Mouse (Mus musculus) left cerebral cortex, postnatal 10 days (tissue): ENCODE measurements around the gene Kri1. TPM values are rescaled to one million over a fixed set of nuclear protein-coding genes. Genes with fewer than 3 reads are reported as not detected.
"Not testable (repeated sequence)": the region's sequence is repeated elsewhere in the genome, so short reads cannot be mapped to it uniquely, and the experiment has no call there.

ENCODE experiments used
- DNase-seq, 2 experiments: peaks; one replicate each; pipeline ENCODE4 v3.0.0; 2021 to 2022; ENCODE audit warnings: low spot score in 2 of 2, mixed read lengths in 1 of 2; ENCODE audit errors: extremely low spot score in 1 of 2
- intact Hi-C: fragments of 180-260 bp; cut with DNase I; formaldehyde crosslinking; loops from one replicate; pipeline ENCODE4 v1.15.1; 2025
- total RNA-seq, 2 experiments: library from RNA; stranded (reverse); gene quantifications; 2 replicates each; pipeline ENCODE4 v1.2.3; 2021

Gene Kri1
- 10 to 100 TPM; 34.4 to 39.4 TPM for total RNA-seq

DNA sequence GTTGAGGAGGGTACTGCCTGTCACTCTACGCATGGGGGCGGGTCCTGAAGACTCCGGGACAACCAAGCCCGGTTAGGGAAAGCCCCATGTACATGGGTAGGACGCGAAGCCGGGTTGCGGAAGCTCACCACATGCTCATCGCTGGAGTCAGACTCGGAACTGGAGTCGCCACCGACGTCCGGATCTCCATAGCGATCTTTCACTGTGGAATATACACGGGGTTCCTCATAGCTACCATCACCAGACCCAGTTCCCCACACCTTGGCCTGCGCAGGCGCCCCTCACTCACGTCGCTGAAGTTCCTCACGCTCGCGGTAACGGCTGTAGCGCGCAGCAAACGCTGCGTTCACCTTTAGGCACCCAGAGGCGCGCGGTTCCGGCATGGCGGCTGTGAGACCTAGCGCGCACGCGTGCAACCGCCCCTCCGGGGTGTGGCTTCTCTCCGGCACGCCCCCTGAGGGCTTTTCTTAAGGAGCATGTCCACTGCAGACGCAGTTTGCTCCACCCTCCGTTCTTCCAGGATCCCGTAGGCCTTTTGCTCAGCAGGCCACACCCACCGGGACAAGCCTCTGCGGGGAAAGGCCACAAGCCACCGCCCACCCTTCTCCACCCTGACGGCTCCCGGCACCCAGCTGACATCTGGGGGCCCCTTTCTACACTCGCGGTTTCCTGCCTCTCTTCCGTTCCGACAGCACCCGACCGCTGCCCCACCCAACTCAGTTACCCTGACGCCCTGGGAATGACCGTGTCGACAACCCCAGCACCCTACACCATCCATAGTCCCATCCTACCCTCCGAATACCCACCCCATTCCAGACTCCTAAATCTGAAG, at the start of gene Kri1:
Gene Kri1, minus strand, starts transcription at position 399 of the 832 bp plus-strand sequence.
- peak; percentile 96 to 99 for DNase-seq
- intact Hi-C loops, result no loop called here

DNA sequence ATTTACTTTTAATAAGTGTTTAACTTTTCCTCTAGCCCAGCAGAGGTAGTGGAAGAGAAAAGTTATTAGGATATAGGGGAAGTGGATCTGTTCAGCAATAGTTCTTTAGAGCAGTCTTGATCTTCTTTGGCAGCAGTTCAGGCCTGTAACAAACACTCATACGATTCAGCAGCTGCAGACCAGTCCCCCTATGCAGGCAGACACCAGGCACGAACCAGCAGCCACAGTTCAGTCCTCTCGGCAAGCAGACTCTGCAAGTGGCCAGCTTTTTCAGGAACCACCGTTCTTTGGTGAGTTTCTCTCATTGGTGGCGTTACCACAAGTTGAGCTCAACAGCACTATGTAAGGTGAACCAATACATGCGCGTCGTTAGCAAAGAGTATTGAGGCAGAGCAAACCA, 48.7 kb upstream of the Kri1 start:
- intact Hi-C loops, result no loop called here
- no peak for DNase-seq

DNA sequence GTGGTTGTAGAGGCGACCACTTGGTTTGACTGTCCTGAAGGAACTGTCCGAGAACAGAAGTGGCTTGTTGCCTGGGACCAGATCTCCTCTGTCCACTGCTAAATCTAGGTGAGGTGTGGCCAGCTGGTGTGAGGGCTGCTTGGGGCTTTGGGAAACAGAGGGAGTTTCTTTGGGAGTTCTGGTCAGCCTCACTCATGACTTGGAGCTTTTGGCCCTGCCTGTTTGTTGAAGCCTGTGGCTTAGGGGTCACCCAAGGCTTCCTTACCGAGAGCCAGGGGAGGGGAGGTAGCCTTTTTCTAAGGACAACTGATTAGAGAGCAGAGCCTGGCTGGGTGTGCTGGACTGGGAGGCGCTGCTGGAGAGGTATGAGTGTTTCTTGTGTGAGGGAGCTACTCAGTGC, 47.6 kb upstream of the Kri1 start:
- DNase-seq, result no peak
- intact Hi-C loops, result no loop called here

DNA sequence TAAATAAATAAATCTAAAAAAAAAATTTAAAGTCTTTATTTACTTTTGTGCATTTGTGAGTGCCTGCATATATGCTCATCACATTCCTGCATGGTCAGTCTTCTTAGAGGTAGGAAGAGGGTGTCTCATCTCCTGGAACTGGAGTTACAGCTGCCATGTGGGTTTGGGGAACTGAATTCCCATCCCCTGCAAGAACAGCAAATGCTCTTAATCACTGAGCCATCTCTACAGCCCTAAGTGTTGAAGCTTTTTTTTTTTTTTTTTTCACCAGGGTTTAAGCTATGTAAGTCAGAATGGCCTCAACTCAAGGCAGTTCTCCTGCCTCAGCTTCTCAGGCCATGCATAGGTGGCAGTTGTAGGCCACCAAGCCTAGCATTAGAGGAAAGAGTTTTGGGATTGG, 47.0 kb upstream of the Kri1 start:
- intact Hi-C loops, result no loop called here
- no peak for DNase-seq

DNA sequence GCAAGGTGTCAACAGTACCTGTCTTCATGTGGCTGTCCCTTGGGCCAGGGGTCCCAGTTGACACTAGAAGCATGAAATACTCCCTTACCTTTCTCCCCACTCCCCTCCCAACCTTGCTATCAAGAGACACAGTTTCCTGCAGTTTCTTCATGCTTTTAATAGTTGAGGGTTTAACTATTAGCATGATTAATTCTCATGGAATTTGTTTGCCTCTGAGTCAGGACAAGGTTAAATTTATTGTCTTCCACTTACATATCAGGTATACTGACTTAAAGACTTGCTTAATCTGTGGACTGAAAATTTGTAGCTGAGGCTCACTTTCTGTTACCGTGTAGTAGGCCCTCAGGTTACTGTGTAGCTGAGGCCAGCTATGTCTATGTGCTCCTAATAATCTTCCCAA, 45.8 kb upstream of the Kri1 start:
- no peak for DNase-seq
- intact Hi-C loops, result no loop called here

DNA sequence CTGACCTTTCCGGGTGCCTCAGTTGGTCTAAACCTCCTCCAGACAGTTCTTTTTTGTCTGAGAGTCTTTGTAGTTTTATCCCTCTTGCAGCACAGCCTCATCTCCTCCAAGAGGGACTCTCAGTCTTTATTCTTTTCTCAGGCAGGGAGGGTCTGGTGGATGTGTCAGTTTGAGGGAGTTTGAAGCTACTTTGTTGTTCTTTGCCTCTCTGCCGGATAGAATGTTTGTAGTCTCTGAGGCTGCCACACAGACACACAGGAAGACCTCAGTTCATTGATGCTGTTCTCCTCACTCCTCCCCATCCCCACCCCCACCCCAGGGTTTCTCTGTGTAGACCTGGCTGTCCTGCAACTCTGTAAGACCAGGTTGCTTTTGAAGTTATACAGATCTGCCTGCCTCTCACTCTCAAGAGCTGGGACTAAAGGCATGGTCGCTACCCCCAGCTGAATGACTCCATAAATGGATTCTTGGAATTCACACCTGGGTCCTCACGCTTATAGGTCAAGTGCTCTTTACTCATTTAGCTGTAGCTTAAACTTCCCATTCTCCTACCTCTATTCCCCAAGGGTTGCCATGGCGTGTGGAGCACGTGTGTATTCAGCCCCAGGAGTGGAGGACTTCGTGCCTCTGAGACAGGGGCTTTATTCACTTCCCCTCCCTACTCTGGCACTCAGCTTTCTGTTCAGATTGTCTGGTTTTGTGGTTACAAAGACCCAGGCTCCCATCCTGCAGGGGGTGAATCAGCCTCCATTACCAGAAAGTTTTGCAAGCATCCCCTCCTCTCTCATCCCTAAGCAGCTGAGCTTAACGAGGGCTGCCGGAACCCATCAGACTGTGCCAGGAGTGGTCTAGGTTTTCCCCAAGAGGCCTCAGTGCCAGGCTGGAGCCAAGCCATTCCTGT, 44.6 kb upstream of the Kri1 start:
- DNase-seq, result no peak

DNA sequence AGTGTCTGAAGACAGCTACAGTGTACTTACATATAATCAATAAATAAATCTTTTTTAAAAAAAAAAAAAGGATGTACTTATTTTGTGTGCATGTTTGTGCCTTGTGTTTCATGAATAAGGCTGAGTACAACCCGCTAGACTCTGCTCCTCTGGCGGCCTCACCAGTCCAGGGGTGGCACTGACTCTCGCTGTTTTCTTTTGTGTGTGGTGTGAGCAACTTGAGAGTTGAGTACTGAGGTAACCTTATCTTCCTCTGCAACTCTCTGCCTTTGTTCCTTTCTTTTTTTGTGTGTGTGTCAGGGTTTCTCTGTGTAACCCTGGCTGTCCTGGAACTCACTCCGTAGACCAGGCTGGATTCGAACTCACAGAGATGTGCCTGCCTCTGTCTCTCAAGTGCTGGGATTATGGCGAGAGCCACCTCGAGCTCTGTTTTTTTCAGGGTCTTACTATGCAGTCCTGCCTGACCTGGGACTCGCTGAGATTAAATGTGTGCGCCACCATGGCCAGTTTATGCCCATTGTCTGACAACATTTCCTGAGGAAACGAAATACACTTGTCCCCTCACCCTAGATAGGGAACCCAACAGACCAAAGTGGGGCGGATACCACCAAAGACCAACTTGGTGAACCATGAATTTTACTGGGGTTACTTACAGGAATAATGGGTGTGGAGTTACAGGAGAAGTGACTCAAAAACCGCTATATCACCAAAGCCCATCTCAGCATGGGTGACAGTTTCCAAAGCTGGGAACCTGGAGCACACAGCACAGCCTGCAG, 43.8 kb upstream of the Kri1 start:
- no peak for DNase-seq

More for the DNA sequence above, 44.6 kb upstream of the Kri1 start:
- intact Hi-C loops, result no loop called here

DNA sequence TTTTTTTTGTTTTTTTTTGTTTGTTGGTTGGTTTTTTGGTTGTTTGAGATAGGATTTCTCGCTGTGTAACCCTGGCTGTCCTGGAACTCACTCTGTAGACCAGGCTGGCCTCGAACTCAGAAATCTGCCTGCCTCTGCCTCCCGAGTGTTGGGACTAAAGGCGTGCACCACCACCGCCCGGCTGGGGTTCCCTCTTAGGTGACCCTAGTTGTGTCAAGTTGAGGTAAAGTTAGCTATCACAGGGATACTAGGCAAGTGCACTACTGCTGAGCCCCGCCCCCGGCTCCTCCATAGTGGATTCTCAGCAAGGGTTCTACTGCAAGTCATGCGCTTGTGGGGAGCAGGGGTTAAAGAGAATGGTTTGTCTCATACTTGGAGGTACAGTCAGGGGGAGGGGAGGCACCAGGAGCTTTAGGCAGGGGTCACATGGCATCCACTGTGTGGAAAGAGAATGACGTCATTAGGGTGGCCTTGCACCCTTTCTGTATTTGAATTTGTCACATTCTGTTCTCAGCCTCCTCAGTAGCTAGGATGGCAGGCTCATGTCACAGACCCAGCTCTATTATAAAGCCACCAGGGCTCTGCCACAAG, 42.0 kb upstream of the Kri1 start:
- intact Hi-C loops, result no loop called here
- DNase-seq, result no peak

More for the DNA sequence above, 43.8 kb upstream of the Kri1 start:
- intact Hi-C loops, result no loop called here

DNA sequence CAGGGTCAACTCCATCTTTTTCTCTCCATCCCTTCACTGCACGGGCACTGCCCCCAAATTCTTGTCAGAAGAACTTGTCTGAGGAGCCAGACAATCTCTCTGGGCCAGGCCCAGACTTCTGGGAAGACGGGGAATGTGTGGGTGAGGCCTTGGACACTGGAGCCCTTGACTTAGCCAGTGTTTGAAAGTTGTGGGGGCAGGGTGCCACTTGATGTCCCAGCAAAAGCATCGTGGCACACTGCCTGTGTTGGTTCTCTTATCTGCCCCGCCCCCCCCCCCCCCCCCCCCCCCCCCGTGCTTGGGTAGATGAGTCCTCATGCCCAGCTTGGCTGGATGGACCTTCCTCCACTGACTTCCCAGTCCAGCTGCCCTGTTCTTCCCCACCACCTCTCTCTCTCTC, 41.3 kb upstream of the Kri1 start:
- no peak for DNase-seq
- intact Hi-C loops, result no loop called here

DNA sequence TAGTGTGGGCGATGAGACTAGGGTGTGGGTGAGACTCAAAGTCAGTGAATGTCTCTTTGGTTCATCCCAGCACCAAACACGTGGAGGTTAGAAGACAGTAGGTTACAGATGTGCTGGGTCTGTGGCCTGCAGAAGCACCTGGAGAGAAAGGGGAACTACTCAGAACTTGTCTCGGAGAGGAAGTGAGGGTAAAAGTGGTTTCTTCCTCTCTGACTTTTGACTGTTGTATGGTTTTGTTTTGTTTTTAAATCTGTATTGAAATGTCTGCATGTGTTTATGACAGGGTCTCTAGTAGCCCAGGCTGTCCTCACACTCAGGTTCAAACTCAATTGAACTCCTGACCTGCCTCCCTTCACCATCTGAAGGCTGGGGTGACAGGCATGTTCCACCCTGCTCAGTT, 40.3 kb upstream of the Kri1 start:
- intact Hi-C loops, result no loop called here
- DNase-seq, result no peak

DNA sequence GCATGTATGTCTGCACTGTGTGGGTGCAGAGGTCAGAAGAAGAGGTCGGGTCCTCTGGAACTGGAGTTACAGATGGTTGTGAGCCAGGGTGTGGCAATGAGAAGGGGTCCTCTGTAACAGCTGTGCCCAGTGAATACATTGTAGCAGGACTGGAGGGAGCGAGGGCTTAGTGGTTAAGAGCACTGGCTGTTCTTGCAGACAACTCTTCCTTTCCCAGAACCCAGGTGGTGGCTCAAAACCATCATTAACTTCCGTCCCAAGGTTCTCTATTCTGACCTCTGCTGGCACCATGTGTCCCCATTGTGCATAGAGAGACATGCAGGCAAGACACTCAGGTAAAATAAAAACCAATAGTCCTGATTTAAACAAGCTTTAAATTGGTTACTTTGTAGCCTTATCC, 39.8 kb upstream of the Kri1 start:
- no peak for DNase-seq
- intact Hi-C loops, result no loop called here

DNA sequence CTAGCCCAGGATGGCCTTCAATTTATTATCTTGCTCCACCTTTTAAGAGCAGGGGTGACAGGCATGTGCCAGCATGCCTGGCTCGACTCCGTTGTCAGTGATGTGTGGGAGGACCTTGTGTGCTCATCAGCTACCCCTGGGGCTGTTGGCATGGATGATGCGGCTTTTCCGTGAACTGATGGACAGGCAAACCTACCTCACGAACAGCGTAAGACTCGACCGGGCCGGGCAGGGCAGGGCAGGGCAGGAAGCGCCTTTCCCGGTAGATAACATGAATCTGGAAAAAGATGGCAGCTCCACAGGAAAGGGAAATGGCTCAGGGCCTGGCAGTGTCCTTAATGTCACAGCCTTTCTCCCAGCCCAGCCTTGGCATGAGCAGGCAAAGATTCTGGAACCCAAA, 36.5 kb upstream of the Kri1 start:
- intact Hi-C loops, result no loop called here
- no peak for DNase-seq

DNA sequence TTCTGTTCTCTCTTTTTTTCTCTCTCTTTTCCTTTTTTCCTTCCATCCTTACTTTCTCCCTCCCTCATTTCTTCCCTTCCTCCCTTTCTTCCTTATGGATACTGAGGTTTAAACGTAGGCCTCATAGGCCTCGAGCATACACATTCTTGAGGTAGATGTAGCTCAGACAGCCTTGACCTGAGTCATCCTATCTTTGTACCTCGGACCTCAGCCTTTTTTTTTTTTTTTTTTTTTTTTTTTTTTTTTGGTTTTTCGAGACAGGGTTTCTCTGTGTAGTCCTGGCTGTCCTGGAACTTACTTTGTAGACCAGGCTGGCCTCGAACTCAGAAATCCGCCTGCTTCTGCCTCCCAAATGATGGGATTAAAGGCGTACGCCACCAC, 35.1 kb upstream of the Kri1 start:
- DNase-seq, intact Hi-C loops: not testable (repeated sequence)

DNA sequence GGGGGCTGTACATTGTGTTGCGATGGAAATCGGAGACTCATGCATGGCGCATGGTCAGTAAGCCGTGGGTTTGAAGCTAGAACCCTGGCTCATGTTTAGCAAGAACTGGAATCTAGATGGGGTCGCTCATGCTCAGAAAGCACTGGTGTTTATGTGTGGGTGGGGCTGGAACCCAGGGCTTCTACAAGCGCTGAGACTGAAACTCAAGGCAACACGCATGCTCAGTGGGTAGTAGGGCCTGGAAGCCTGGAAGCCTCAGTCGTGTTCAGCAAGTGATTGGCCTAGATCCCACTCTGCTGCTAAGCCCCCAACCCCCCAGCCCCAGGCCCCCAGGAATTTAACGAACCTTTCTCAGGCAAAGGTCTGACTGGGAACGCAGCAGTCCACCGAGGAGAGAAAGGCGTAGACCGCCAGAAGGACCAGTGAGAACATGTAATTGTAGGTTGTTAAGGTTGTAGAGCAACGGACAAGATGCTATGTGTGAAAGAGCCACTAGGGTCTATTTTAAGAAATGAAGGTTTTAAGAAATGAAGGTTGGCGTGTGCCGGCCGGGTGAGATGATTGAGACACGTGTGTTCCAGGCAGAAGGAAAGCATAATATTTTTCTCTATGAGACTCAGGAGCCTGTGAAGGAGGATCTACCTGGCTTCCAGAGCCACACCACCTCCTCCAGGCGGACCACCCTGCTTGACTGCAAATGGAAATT, 34.6 kb upstream of the Kri1 start:
- DNase-seq, result no peak

DNA sequence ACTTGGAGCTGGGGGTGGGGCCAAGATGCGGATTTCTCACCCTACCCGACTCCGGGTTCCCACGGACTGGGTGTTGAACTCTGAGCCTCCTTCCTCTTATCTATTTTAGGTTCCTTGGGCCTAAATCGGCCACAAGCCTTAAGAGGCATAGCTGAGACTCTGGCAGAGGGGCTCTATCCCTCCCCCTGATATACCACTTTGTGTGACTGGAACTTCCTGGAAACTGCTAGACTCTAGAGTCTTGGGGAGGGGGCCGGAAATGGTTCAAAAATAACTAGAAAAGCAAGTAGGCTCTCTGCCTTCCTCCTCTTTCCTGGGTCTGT, 33.7 kb upstream of the Kri1 start:
- intact Hi-C loops, result no loop called here
- peak in 1 of 2 experiments; percentile 62 for DNase-seq

More for the DNA sequence above, 34.6 kb upstream of the Kri1 start:
- intact Hi-C loops, result no loop called here

DNA sequence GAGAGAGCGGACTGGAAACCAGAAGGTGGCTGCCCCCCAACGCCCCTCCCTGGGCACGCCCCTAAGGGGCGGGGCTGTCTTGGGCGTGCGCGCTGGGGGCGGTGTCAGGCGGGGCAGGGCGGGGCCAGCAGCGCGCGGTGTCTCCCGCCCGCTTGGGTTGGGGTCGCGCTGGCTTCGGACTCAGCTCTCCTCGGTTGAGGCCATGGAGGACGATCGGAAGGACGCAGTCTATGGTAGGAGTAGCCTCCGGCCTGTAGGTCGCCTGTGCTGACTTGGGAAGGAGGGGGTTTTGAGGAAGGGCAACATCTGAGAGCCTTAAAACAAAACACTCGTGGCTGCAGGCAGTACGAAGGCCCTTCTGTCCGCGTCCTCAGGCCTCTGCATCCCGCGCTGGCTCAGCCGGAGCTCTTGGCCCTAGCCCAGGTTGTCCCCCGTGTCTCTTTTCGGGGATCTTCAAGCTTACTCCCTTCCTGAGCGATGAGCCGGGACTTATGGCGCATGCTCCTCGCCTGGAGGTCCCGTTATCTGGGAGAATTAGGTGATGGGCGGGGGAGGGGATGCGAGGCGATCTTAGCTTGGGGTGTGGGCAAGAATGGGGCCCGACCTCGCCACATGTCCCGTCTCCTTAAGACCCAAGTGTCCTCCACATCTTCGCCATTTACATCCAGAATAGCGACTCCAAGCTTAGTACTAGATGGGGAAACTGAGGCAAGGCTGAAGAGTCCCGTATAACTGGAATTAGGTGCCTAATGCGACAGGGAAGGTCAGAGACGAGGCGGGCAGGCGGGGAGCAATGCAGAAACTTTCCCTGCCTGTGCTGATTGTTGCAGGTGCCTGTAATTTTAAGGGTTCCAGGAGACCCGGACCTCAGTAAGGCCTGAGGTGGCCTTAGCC, 33.1 kb upstream of the Kri1 start, which contains the start of gene Slc44a2:
Gene Slc44a2, plus strand, starts transcription at position 80 of the 894 bp plus-strand sequence.
- DNase-seq, result peak; percentile 37 to 87
- intact Hi-C loops, result no loop called here

DNA sequence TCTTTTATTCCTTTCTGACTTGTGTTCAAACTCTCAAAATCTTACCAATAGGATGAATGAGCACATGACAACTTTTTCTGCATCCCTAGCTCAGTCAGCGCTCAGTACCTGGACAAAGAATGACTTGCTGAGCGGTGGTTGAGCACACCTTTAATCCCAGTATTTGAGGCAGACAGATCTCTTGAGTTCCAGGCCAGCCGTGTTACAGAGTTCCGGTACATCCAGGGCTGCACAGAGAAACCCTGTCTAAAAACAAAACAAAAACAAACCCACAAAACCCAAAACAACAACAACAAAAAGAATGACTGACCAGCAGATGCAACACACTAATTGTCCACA, 32.5 kb upstream of the Kri1 start:
- no peak for DNase-seq
- intact Hi-C loops, result no loop called here

DNA sequence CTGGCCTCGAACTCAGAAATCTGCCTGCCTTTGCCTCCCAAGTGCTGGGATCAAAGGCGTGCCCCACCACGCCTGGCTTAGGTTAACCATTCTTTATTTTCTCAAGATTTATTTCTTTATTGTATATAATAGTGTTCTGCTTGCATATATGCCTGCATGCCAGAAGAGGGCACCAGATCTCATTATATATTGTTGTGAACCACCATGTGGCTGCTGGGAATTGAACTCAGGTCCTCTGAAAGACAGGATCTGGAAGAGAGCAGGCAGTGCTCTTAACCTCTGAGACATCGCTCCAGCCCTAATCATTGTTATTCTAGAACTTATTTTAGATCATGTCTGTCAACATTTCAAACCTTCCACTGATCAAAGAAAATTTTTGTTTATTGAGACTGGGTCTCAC, 31.7 kb upstream of the Kri1 start:
- intact Hi-C loops, result no loop called here
- no peak for DNase-seq
